Mouse (Mus musculus) right cerebral cortex, adult 18-20 months (tissue): Measurements from ENCODE around the gene Fndc3b.

Source experiments
- DNase-seq: peaks from one replicate; pipeline ENCODE4 v3.0.0; 2022; ENCODE audit warnings: mixed read lengths

The Fndc3b gene

GRCm38 (mm10) chr3:27708581-27708980, 2.5 kb downstream of the Fndc3b start:
- DNase-seq, result no peak

DNA sequence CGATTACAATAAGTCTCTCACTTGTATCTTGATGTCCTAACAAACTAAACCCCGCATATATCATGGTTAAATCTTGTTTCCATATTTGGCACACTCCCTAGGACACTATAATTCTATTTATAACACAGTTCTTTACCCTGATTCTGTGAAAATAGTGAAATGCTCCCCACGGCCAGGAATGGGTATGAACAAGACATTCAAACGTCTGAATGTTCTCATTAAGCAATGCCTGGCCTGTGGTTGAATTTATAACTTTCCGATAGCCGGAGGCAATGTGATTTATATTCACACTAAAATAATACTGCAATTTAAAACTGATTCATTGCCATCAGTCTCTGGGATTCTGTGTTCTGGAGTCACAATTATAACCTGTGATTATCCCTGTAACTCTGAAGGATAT, 5.3 kb downstream of the Fndc3b start:
- DNase-seq, result no peak

GRCm38 (mm10) chr3:27705056-27705455, 6.1 kb downstream of the Fndc3b start:
- DNase-seq, result no peak

- no peak for DNase-seq
These were observed 6.5 kb downstream of the Fndc3b start for GRCm38 (mm10) chr3:27704641-27705040.

DNA sequence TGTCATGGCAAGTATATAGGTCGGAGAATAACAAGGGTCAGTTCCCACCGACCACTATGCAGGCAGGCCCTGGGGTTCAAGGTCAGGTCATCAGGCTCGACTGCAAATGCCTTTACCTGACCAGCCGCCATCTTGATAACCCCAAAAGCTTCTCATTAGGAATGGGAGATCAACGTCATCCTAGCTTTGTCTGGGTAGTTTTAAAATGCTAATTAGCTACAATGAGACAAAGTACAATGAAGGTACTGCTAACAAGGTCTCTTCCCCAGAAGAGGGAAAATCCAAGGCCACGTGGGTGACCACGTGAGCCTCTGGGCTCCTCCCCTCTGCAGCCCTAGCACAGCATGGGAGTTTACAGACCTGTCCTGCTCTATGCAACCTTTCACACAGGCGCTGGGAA, 7.6 kb downstream of the Fndc3b start:
- DNase-seq, result no peak

GRCm38 (mm10) chr3:27703081-27703480, 8.0 kb downstream of the Fndc3b start:
- DNase-seq, result no peak

DNA sequence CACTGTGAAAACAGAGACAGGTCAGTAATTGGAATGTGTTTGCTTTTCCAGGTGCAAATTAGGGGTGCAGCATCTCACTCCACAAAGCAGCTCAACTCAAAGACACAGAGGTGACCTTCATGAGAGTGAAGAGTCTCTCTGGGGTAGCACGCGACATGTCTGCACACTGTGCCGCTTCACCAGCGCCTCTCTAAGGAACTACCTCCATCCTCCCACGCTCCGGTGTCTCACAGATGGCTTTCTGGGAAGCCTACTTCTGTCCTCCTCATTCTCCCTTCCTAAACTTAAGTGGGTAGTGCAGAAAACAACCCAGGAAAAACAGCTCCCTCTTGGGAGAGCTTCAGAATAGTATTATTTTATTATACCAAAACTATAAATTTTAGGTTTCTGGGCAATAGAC, 12.4 kb downstream of the Fndc3b start:
- DNase-seq, result peak; percentile 84

GRCm38 (mm10) chr3:27696449-27696797, 14.7 kb downstream of the Fndc3b start:
- peak; percentile 56 for DNase-seq

- DNase-seq, result no peak
These were observed 15.3 kb downstream of the Fndc3b start for GRCm38 (mm10) chr3:27695612-27696448.

DNA sequence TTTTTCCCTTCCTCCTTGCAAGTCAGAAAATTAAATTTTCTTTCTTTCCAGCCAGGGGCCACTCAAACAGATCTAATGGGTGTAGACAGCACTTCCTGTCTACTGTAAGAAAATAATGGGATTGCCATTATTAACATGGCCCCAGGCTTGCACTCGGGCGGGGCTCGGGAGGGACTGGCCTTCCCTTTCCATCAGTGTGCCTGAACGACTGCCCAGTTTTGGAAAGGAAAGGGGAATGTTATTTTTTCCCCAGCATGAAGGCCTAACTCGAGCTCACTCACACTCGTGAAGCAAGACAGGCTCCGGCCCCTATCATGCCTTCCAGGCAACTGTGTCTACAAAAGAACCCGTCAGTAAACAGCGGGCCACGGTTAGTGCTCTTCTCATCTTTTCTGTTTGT, 16.5 kb downstream of the Fndc3b start:
- DNase-seq, result no peak

GRCm38 (mm10) chr3:27694111-27694510, 17.0 kb downstream of the Fndc3b start:
- DNase-seq, result no peak

DNA sequence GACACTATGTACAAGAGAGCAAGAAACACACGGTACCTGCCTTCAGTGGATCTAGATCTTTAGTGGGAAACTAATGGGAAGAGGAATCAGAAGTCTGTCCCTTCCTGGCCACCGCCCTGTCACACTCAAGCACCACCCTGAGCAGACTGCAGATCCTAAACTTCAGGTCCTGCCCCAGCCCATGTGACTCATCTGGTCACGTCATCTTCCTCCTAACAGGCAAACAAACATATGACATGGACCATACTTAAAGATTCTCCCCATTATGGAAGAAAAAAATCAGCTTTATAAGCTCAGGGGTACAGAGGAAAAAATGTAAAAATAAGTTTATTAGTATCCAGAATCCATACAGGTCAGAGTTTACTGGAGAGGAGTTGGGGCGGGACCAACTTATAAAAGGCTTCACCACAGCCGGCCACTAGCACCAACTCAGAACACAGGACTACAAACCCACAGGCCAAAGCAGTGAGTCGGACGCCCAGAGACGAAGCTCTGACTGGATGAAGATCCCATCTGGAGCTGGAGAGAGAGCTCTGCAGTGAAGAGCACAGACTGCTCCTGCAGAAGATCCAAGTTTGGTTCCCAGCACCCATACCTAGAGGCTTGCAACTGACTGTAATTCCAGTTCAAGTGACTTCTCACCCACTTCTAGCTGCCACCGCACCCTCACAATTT, 19.5 kb downstream of the Fndc3b start:
- no peak for DNase-seq

DNA sequence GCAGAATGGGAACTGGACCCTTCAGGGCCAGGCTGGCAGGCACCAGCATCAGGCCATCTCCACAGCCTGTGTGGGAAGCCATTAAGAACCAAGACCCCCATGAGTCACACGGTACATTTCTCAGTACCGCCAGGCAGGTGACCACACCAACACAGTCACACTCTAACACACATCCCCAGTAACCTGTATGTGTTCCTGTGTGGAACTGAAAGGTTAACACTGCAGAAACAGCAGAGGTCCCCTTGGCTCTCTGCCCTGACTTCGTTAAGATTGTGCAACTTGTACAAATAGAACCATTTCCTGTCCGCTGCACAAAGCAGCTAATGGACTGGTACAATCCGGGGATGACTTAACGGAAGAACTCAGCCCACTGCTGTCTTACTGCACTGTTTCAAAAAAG, 21.1 kb downstream of the Fndc3b start:
- no peak for DNase-seq

DNA sequence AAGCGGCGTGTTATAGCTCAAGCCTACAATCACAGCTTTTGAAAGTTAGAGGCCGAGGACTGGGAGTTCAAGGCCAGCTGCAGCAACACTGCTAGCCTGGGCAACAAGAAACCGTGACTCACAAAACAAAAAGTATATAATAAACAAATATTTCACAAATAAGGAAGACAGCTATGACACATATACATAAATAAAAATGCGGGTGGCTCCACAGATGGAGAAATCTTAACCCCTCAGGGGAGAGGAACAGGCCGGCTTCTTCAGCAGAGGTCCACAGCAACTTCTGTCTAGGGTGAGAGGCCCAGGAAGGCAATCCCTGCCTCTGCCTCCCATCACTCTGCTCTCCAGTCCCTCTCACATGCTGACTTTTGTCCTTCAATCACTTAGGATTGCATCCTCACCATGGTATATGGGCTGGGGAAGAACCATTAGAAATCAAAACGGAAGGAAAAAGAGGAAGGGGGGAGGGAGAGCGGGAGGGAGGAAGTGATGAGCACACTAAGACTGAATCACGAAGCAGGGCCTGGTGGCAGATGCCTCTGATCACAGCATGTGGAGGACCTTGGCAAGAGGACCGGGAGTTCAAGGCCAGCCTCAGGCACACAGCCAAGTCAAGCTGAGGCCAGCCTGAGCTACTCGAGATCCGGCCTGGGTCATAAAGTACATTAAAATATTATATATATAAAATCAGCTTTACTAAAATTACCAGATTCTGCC, 21.8 kb downstream of the Fndc3b start:
- DNase-seq, result no peak

DNA sequence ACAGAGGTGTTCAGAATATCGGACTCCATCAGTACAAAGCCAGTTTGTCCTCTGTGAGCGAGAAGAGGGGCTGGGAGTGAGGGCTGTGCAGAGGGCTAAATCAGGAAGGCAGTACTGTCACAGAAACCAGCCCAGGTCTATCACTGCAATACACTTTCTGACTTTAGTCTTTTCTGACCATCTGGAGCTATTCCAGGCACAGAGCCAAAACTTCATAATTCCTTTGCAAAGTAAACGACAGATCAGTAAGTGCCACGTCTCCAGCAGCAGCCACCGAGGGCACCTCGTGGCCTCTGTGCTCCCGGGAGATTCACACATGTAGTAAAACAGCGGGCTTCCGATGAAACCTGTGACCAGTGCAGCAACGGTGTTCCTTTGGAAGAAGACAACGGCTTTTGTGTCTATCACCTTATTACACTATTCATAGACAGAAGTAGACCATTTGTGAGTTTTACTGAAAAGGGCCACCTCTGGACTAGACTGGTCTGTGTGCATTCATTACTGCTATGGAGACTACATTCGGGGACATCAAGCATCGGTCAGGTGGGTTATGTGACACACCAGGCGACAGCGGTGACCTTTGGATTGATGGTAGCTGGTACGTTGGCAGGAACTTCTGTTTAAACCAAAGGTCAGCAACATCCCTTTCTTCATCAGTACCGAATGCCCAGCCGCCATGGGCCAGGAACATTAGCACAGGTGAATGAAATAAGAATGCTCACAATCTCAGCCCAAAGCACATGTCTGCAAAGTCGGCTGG, 24.2 kb downstream of the Fndc3b start:
- no peak for DNase-seq

- DNase-seq, result no peak
These were observed 25.4 kb downstream of the Fndc3b start for GRCm38 (mm10) chr3:27685650-27686208.

DNA sequence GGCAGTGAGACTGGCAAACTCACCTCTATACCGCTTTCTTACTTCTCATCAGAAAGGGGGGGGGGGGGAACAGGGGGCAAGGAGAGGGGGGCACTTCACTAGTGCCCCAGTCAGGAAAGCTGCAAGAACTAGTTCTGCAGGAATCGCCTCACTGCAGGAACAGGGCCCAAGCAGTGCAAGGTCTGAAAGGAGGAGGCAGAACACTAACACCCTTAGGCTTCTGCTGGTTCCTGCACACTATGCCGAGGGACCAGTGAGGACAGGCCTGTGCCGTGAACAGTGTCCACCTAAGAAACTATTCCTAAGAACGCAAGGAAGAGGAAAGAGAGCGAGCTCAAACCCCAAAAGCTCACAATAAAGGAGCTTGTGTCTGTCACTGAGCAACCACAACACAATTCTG, 26.0 kb downstream of the Fndc3b start:
- no peak for DNase-seq

GRCm38 (mm10) chr3:27683374-27683773, 27.7 kb downstream of the Fndc3b start:
- peak; percentile 28 for DNase-seq

DNA sequence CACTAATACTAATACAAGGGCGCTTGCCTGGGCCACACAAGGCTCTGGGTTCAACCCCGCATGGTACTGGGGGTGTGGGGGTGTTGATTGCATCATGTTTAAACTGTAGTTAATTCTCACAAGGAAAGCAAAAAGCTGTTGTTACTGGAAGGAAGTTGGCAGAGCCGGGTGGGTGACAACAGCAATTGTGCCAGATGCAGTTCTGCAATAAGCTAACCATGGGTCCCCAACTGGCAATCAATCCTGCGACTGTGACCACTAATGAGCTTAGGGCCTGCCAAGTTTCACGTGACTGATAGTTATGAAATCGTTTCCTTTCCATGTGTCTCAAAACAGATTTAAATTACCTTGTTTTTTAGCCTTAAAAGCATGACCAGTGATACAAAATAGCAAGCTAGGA, 33.5 kb downstream of the Fndc3b start:
- DNase-seq, result no peak

GRCm38 (mm10) chr3:27673660-27674059, 37.4 kb downstream of the Fndc3b start:
- DNase-seq, result no peak

DNA sequence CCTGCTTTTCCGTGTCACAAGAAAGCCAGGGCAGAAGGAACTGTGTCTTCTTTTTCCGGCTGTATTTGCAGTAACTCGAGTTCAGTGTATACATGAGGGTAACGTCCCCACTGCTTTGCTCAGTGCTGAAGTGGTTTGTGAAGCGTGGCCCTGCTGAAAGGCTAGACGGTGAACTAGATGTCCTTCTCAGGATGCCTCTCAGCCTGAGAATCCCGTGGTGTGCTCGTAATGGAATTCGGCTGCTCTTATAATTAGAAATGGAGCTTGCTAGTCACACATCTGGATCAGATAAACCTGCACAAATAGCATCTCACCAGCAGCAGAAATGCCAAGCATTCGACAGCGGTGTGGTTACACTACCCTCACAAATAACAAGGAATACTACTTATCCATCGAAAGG, 40.7 kb downstream of the Fndc3b start:
- DNase-seq, result no peak

DNA sequence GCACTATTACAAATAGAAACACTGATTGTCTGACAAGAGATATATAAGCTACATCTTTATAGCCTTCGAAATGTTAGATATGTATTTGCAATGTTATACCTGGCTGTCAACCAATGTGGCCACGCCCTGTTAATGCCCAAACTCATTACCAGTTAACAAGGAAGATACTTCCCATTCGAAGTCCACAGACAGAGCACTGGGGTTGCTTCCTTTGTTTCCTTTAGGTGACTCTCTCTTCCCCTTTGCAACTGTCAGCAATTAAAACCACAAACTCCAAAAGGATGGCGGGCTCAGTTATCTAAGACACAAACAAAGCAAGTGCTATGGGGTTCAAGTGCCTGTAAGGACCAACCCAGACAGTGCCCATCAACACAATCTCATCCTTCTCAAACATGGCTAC, 43.8 kb downstream of the Fndc3b start:
- no peak for DNase-seq

DNA sequence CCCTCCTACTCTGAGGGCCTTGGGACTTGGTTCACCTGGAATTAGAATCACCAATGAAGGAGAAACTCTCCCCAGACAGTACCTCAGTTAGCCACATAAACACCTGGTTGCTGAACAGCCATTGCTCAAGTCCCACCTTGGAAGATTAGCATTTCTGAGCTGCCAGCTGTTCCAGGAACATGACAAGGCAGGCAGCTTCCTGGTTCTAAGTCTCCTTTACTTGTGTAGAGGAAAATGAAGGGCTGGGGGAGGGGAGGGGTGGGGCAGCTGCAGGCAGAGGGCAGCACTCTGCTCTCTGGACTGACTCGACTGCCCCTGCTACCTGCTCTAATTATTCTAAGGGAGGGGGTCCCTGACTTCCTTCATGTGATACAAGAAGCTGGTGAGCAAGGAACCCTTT, 45.8 kb downstream of the Fndc3b start:
- DNase-seq, result no peak
